Mouse (Mus musculus): ENCODE data around the gene Pou6f2.

The Pou6f2 gene

GRCm38 (mm10) chr13:18397586-18397985 lies at the start of gene Pou6f2:
Pou6f2 (minus strand) TSS chr13:18397686.
- DNase-seq (ENCODE audit: low spot score): no peak

GRCm38 (mm10) chr13:18439858-18440257 lies 42.4 kb upstream of the Pou6f2 start:
- DNase-seq (ENCODE audit: low spot score): no peak

- no peak for DNase-seq (ENCODE audit: low spot score)
These were observed 9.8 kb downstream of the Pou6f2 start for GRCm38 (mm10) chr13:18387673-18388072.

- no peak for DNase-seq (ENCODE audit: low spot score)
These were observed 34.1 kb downstream of the Pou6f2 start for GRCm38 (mm10) chr13:18363373-18363772.

GRCm38 (mm10) chr13:18344580-18345333 lies 52.7 kb downstream of the Pou6f2 start:
- DNase-seq (ENCODE audit: low spot score): no peak

GRCm38 (mm10) chr13:18338910-18339501 lies 58.5 kb downstream of the Pou6f2 start:
- peak; percentile 13 for DNase-seq (ENCODE audit: low spot score)

GRCm38 (mm10) chr13:18338022-18338421 lies 59.5 kb downstream of the Pou6f2 start:
- peak; percentile 9 for DNase-seq (ENCODE audit: low spot score)

GRCm38 (mm10) chr13:18334035-18334434 lies 63.5 kb downstream of the Pou6f2 start:
- no peak for DNase-seq (ENCODE audit: low spot score)

- DNase-seq (ENCODE audit: low spot score): no peak
These were observed 64.9 kb downstream of the Pou6f2 start for GRCm38 (mm10) chr13:18332596-18332995.

GRCm38 (mm10) chr13:18323980-18324678 lies 73.4 kb downstream of the Pou6f2 start:
- DNase-seq (ENCODE audit: low spot score): no peak

- DNase-seq (ENCODE audit: low spot score): no peak
These were observed 74.1 kb downstream of the Pou6f2 start for GRCm38 (mm10) chr13:18323407-18323806.

- DNase-seq (ENCODE audit: low spot score): no peak
These were observed 84.9 kb downstream of the Pou6f2 start for GRCm38 (mm10) chr13:18312613-18313012.

GRCm38 (mm10) chr13:18309024-18309423 lies 88.5 kb downstream of the Pou6f2 start:
- DNase-seq (ENCODE audit: low spot score): no peak

GRCm38 (mm10) chr13:18306506-18307145 lies 90.9 kb downstream of the Pou6f2 start:
- no peak for DNase-seq (ENCODE audit: low spot score)

GRCm38 (mm10) chr13:18299966-18300365 lies 97.5 kb downstream of the Pou6f2 start:
- no peak for DNase-seq (ENCODE audit: low spot score)

GRCm38 (mm10) chr13:18293438-18293837 lies 104.0 kb downstream of the Pou6f2 start:
- no peak for DNase-seq (ENCODE audit: low spot score)

- no peak for DNase-seq (ENCODE audit: low spot score)
These were observed 107.1 kb downstream of the Pou6f2 start for GRCm38 (mm10) chr13:18290253-18290914.

GRCm38 (mm10) chr13:18287536-18287935 lies 110.0 kb downstream of the Pou6f2 start:
- DNase-seq (ENCODE audit: low spot score): no peak

GRCm38 (mm10) chr13:18282361-18282982 lies 115.0 kb downstream of the Pou6f2 start:
- DNase-seq (ENCODE audit: low spot score): no peak

- peak; percentile 6 for DNase-seq (ENCODE audit: low spot score)
These were observed 116.4 kb downstream of the Pou6f2 start for GRCm38 (mm10) chr13:18281084-18281483.

GRCm38 (mm10) chr13:18253131-18253530 lies 144.4 kb downstream of the Pou6f2 start:
- DNase-seq (ENCODE audit: low spot score): no peak
